Mouse (Mus musculus) MEL (cell line): ENCODE measurements around the gene Vat1. TPM values are rescaled to one million over a fixed set of nuclear protein-coding genes. Genes with fewer than 3 reads are reported as not detected.
"Not testable (repeated sequence)": the region's sequence is repeated elsewhere in the genome, so short reads cannot be mapped to it uniquely, and the experiment has no call there.

ENCODE experiments used
- DNase-seq: peaks from one replicate; pipeline ENCODE4 v3.0.0; 2011; ENCODE audit warnings: low read depth, low spot score
- H3K27ac ChIP-seq: 2 replicates; pipeline ENCODE4 v1.5.1; 2012; ENCODE audit warnings: low read depth, mild to moderate bottlenecking, control low read depth, low read length, moderate library complexity; ENCODE audit not compliant: control insufficient read depth
- H3K27me3 ChIP-seq, 2 experiments: fragments of 150-350 bp in 1 of 2; sonication (generic) in 1 of 2; 2 replicates each; pipeline ENCODE4 v1.6.1; 2012; ENCODE audit warnings: low read length in 2 of 2, mild to moderate bottlenecking in 2 of 2, improper control_type of control experiment in 1 of 2, moderate library complexity in 1 of 2; ENCODE audit not compliant: insufficient read depth in 2 of 2, control insufficient read depth in 1 of 2
- H3K36me3 ChIP-seq, 2 experiments: 2 replicates each; pipeline ENCODE4 v1.6.1; 2012 to 2014; ENCODE audit warnings: low read length in 2 of 2, improper control_type of control experiment in 1 of 2, inconsistent platforms in 1 of 2, mild to moderate bottlenecking in 1 of 2; ENCODE audit not compliant: insufficient read depth in 2 of 2, control insufficient read depth in 1 of 2
- H3K4me1 ChIP-seq, 2 experiments: fragments of 150-350 bp in 1 of 2; sonication (generic) in 1 of 2; 2 replicates each; pipeline ENCODE4 v1.6.1; 2012; ENCODE audit warnings: low read length in 2 of 2, improper control_type of control experiment in 1 of 2, mild to moderate bottlenecking in 1 of 2; ENCODE audit not compliant: insufficient read depth in 2 of 2, control insufficient read depth in 1 of 2
- H3K4me3 ChIP-seq, 2 experiments: fragments of 150-350 bp in 1 of 2; sonication (generic) in 1 of 2; 2 replicates each; pipeline ENCODE4 v1.5.1; 2012; ENCODE audit warnings: low read depth in 2 of 2, low read length in 2 of 2, mild to moderate bottlenecking in 2 of 2, moderate library complexity in 2 of 2, control low read depth in 1 of 2, improper control_type of control experiment in 1 of 2; ENCODE audit not compliant: control insufficient read depth in 1 of 2, insufficient read depth in 1 of 2
- H3K79me2 ChIP-seq: 2 replicates; pipeline ENCODE4 v1.6.1; 2012; ENCODE audit warnings: mild to moderate bottlenecking, low read length, moderate library complexity; ENCODE audit not compliant: control insufficient read depth, poor library complexity, insufficient read depth
- H3K9ac ChIP-seq: 2 replicates; pipeline ENCODE4 v1.6.1; 2012; ENCODE audit warnings: low read depth, mild to moderate bottlenecking, control low read depth, low read length, moderate library complexity; ENCODE audit not compliant: control insufficient read depth, poor library complexity, severe bottlenecking
- H3K9me3 ChIP-seq: fragments of 150-350 bp; sonication (generic); replicated peaks from 2 replicates; pipeline ENCODE4 v1.6.1; 2012; ENCODE audit warnings: mild to moderate bottlenecking, low read length, improper control_type of control experiment, moderate library complexity; ENCODE audit not compliant: insufficient read depth
- CHD2 ChIP-seq: IDR thresholded peaks from 2 replicates; pipeline ENCODE4 v1.6.1; 2011; ENCODE audit warnings: low read length, improper control_type of control experiment
- E2F4 ChIP-seq: IDR thresholded peaks from 2 replicates; pipeline ENCODE4 v1.6.1; 2011; ENCODE audit warnings: low read depth, low read length, improper control_type of control experiment, borderline replicate concordance
- HCFC1 ChIP-seq: IDR thresholded peaks from 2 replicates; pipeline ENCODE4 v1.6.1; 2012; ENCODE audit warnings: low read depth, mild to moderate bottlenecking, inconsistent platforms, low read length, improper control_type of control experiment, moderate library complexity
- KAT2A ChIP-seq: conservative IDR thresholded peaks from 2 replicates; pipeline ENCODE4 v1.6.1; 2012; ENCODE audit warnings: low read depth, low read length, improper control_type of control experiment, inconsistent platforms
- MAX ChIP-seq: IDR thresholded peaks from 2 replicates; pipeline ENCODE4 v1.6.1; 2011; ENCODE audit warnings: low read length, improper control_type of control experiment
- MEF2A ChIP-seq: IDR thresholded peaks from 2 replicates; pipeline ENCODE4 v1.6.1; 2014; ENCODE audit warnings: low read depth, mild to moderate bottlenecking, inconsistent platforms, low read length, improper control_type of control experiment; ENCODE audit not compliant: poor library complexity, insufficient replicate concordance, severe bottlenecking; ENCODE audit errors: extremely low read depth
- MXI1 ChIP-seq: IDR thresholded peaks from 2 replicates; pipeline ENCODE4 v1.6.1; 2011; ENCODE audit warnings: mild to moderate bottlenecking, low read depth, low read length, improper control_type of control experiment
- NRF1 ChIP-seq: IDR thresholded peaks from 2 replicates; pipeline ENCODE4 v1.6.1; 2014; ENCODE audit warnings: low read depth, mild to moderate bottlenecking, inconsistent platforms, low read length, improper control_type of control experiment, moderate library complexity; ENCODE audit not compliant: poor library complexity, insufficient read depth, severe bottlenecking
- POLR2AphosphoS2 ChIP-seq: IDR thresholded peaks from 2 replicates; pipeline ENCODE4 v1.6.1; 2011; ENCODE audit warnings: low read length, improper control_type of control experiment
- RCOR1 ChIP-seq: IDR thresholded peaks from 2 replicates; pipeline ENCODE4 v1.6.1; 2012; ENCODE audit warnings: low read depth, mild to moderate bottlenecking, inconsistent platforms, low read length, improper control_type of control experiment
- SIN3A ChIP-seq: IDR thresholded peaks from 2 replicates; pipeline ENCODE4 v1.6.1; 2012; ENCODE audit warnings: low read length, improper control_type of control experiment, inconsistent platforms
- SMC3 ChIP-seq: IDR thresholded peaks from 2 replicates; pipeline ENCODE4 v1.6.1; 2011; ENCODE audit warnings: low read depth, low read length, improper control_type of control experiment
- TBP ChIP-seq: IDR thresholded peaks from 2 replicates; pipeline ENCODE4 v1.8.0; 2011; ENCODE audit warnings: low read depth, low read length, improper control_type of control experiment
- USF1 ChIP-seq: IDR thresholded peaks from 2 replicates; pipeline ENCODE4 v1.6.1; 2014; ENCODE audit warnings: low read depth, mild to moderate bottlenecking, inconsistent platforms, low read length, improper control_type of control experiment, moderate library complexity
- ZMIZ1 ChIP-seq: IDR thresholded peaks from 2 replicates; pipeline ENCODE4 v1.6.1; 2012; ENCODE audit warnings: low read depth, mild to moderate bottlenecking, inconsistent platforms, low read length, improper control_type of control experiment, moderate library complexity
- ZNF384 ChIP-seq: IDR thresholded peaks from 2 replicates; pipeline ENCODE4 v1.6.1; 2012; ENCODE audit warnings: low read depth, mild to moderate bottlenecking, inconsistent platforms, low read length, improper control_type of control experiment
- polyA plus RNA-seq, 2 experiments: library from polyadenylated mRNA; stranded (reverse) in 1 of 2; unstranded in 1 of 2; fragments of >175 nt in 1 of 2; fragments of >200 nt in 1 of 2; gene quantifications; 2 replicates each; pipeline versions ENCODE4 v1.2.1 to v1.2.4; 2012; ENCODE audit warnings: low replicate concordance in 2 of 2, low read depth in 1 of 2; ENCODE audit not compliant: insufficient read length in 2 of 2, insufficient read depth in 1 of 2, missing spikeins in 1 of 2
- total RNA-seq: library from RNA; depleted of rRNA; stranded (reverse); fragments of 300-350 nt; gene quantifications from 2 replicates; pipeline ENCODE4 v1.2.3, GENCODE M21; 2012

The Vat1 gene
- total and polyA plus RNA-seq, 3 experiments = 43.9 to 125 TPM; not detected in 1

DNA sequence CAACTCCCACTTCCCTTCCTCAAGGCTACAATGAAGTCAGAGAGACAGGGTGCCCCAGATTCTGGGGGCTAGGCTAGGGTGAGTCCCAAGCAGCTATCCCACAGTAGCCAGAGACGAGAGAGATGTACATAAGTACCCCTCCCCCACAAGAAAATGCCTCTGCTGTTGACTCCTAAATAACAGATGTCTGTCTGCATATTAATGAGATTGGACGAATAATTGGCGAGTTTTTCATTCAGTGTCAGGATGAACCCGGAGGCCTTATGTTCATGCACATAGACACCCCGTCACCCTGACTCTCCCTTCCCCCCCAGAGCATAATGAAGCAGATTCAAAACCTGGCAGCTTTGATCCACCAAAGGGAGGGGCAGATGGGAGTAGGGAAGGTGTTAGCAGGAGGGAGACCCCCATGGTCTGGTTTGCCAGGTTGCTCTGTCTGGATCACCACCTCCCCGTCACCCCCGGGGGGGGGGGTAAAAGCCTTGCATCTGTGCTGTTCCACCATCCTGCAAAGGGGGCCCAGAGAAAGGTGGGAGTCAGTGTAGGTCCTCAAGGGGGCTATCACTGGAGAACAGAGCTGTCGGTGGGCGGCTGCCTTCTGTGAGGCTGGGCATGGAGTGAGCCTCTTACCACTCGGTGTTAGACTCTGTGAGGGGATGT lies 11.7 kb upstream of the Vat1 start:
- Histone ChIP-seq H3K9ac (no peak overlapping the region), H3K9me3 (no peaks in the 10 kb centered on the region), H3K27me3 (no peaks in the 10 kb centered on the region), H3K4me1 (no peaks in the 10 kb centered on the region), H3K4me3 (no peak overlapping the region), H3K79me2 (no peaks in the 10 kb centered on the region), H3K36me3 (no peaks in the 10 kb centered on the region; a peak in 1 of 4 replicates), H3K27ac (no peak overlapping the region)
- DNase-seq = no peak
- TF ChIP-seq SMC3 (no peak), MEF2A (no peak), ZMIZ1 (no peak), MXI1 (no peak), ZNF384 (no peak), SIN3A (no peak), CHD2 (no peak), NRF1 (no peak), TBP (no peak), E2F4 (no peak), POLR2AphosphoS2 (no peak), RCOR1 (no peak), HCFC1 (no peak), USF1 (no peak)

DNA sequence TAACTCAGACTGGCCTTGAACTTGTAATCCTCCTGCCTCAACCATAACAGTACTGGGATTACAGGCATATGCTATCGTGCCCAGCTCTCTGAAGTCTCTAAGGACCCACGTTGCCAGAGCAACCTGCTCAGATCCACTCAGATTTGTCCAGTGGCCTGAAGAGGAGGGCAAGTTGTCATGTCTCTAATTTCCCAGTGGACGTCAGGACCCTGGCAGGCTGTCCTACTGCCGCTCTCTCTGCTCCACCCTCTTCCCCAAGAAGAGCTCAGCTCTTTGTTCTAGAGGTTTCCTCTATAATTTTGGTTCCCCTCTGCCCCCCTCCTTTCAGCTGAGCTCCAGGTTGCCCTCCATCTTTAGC lies 11.1 kb upstream of the Vat1 start:
- Histone ChIP-seq H3K27ac (no peak overlapping the region), H3K27me3 (no peaks in the 10 kb centered on the region)
- TF ChIP-seq KAT2A = no peak
- TF ChIP-seq MAX = no peak
- TF ChIP-seq HCFC1 = no peak
- TF ChIP-seq, all 39 proteins: peak for 0

DNA sequence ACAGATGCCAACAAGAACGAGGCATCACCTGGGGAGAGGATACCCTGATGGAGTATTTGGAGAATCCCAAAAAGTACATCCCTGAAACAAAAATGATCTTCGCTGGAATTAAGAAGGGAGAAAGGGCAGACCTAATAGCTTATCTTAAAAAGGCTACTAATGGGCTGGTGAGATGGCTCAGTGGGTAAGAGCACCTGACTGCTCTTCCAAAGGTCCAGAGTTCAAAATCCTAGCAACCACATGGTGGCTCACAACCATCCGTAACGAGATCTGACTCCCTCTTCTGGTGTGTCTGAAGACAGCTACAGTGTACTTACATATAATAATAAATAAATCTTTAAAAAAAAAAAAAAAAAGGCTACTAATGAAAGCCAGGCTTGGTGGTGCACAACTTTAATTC lies 10.3 kb upstream of the Vat1 start:
- H3K79me2 ChIP-seq, H3K36me3 ChIP-seq, H3K27ac ChIP-seq, DNase-seq, H3K9me3 ChIP-seq, H3K27me3 ChIP-seq, H3K4me1 ChIP-seq, H3K9ac ChIP-seq, H3K4me3 ChIP-seq: not testable (repeated sequence)

More for the DNA sequence above, 11.1 kb upstream of the Vat1 start:
- Histone ChIP-seq H3K36me3 (no peaks in the 10 kb centered on the region; a peak in 1 of 4 replicates), H3K4me3 (no peak overlapping the region), H3K79me2 (no peaks in the 10 kb centered on the region), H3K9ac (no peak overlapping the region), H3K4me1 (no peaks in the 10 kb centered on the region), H3K9me3 (no peaks in the 10 kb centered on the region)
- no peak for DNase-seq
